Mouse (Mus musculus) heart, embryonic 12.5 days (tissue): ENCODE results near the gene Cd63. TPM values are rescaled to one million over a fixed set of nuclear protein-coding genes. Genes with fewer than 3 reads are reported as not detected.
A peak's percentile ranks its signal among the peaks of the same experiment; 100 is the strongest.

ENCODE experiments used
- ATAC-seq: fragments of 200-750 bp; cut with Nextera tagmentation; 2 replicates; pipeline ENCODE4 v1.8.0; 2017; ENCODE audit warnings: moderate TSS enrichment, moderate library complexity; ENCODE audit not compliant: insufficient number of reproducible peaks, low FRiP score
- H3K27ac ChIP-seq: fragments of 300-500 bp; sonication (generic); 2 replicates; pipeline ENCODE4 v1.5.1; 2016; ENCODE audit warnings: mild to moderate bottlenecking, moderate library complexity; ENCODE audit not compliant: poor library complexity, severe bottlenecking
- H3K27me3 ChIP-seq: fragments of 300-500 bp; sonication (generic); replicated peaks from 2 replicates; pipeline ENCODE4 v1.6.1; 2016; ENCODE audit warnings: mild to moderate bottlenecking, moderate library complexity
- H3K36me3 ChIP-seq: fragments of 300-500 bp; sonication (generic); 2 replicates; pipeline ENCODE4 v1.6.1; 2016; ENCODE audit warnings: mild to moderate bottlenecking, moderate library complexity
- H3K4me1 ChIP-seq: fragments of 300-500 bp; sonication (generic); replicated peaks from 2 replicates; pipeline ENCODE4 v1.6.1; 2016; ENCODE audit warnings: mild to moderate bottlenecking
- H3K4me2 ChIP-seq: fragments of 300-500 bp; sonication (generic); 2 replicates; pipeline ENCODE4 v1.6.1; 2016; ENCODE audit warnings: mild to moderate bottlenecking, moderate library complexity
- H3K4me3 ChIP-seq: fragments of 300-500 bp; sonication (generic); 2 replicates; pipeline ENCODE4 v1.5.1; 2016; ENCODE audit warnings: mild to moderate bottlenecking
- H3K9ac ChIP-seq: fragments of 300-500 bp; sonication (generic); 2 replicates; pipeline ENCODE4 v1.6.1; 2016; ENCODE audit warnings: mild to moderate bottlenecking, moderate library complexity
- H3K9me3 ChIP-seq: fragments of 300-500 bp; sonication (generic); replicated peaks from 2 replicates; pipeline ENCODE4 v1.6.1; 2016; ENCODE audit warnings: mild to moderate bottlenecking, moderate library complexity
- WGBS: fragments of 180-500 bp; shearing (Covaris S2); methylation state at CpG from one replicate; pipeline ENCODE4 v1.1.7; 2016; 5-methylcytosine and 5-hydroxymethylcytosine counted together
- polyA plus RNA-seq: library from polyadenylated mRNA; unstranded; fragments of >200 nt; fragmentation: Nextera tagmentation; extraction: Ambion mirVana; gene quantifications from 2 replicates; pipeline ENCODE4 v1.2.1, GENCODE M21; 2016

The Cd63 gene
- polyA plus RNA-seq, 1 experiment from 2014 or later: 358 TPM

DNA sequence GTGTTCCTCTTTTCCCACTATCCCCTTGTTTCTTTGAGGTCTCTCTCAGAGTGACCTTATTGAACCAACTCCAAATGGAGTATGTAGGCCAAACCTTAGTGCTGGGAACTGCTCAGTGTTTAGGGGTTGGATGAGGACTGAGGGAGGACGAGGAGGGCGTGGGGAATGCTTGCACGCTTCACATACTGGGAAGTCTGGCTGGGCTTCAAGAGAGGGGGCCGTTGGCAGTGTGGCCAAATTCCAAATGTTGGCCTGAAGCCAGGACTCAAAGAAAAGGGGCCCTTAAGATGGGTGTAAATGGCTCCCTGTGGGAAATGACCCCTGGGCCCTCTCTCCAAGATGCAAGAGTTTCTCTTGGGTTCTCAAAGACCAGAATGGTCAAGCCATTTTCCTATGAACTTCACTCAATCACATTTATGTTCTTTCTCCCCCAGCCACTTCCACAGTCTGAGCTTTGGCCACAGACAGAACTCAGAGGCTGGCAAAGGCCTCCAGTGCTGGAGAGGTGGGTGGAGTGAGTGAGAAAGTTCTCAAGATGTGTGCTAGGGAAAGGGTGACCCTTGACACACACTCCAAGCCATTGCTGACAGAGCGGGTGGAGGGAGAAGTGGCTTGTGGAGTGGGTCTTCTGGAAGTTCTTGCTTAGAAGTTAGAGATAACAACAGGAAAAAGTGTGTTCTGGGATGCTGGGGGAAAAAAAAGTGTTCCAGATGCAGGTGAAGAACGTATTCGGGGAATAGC lies 29.0 kb downstream of the Cd63 start:
- peaks cover 31% of the 10 kb centered on the region for H3K4me1 ChIP-seq
- H3K9ac ChIP-seq: no peak overlapping the region
- H3K27me3 ChIP-seq: peaks cover 30% of the 10 kb centered on the region
- 56% methylated on average over 7 of the region's 7 CpGs for WGBS
- no peak overlapping the region for H3K4me3 ChIP-seq
- no peaks in the 10 kb centered on the region for H3K9me3 ChIP-seq
- no peak overlapping the region for H3K27ac ChIP-seq
- no peak overlapping the region for H3K4me2 ChIP-seq
- no peaks in the 10 kb centered on the region for H3K36me3 ChIP-seq
- ATAC-seq: no peak

DNA sequence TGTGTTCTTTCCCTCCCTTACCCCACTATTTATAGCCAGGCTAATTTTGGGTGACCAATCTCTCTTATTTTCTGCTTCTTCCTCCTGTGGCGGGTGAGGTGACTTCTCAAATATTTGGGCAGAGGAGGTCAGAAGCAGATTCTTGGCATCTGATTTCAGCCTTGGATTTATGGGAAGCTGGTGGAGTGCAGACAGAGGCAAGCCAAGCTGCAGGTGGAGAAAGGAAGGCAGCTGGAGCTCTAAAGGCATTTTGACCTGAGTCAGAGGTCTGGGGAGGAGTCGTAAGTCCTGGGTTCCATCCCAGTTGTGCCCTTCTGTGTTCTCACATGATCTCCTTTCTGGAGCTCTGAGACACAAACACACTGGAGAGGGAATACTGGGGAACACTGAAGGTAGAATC lies 30.7 kb downstream of the Cd63 start:
- H3K4me2 ChIP-seq: no peak overlapping the region
- ATAC-seq: no peak
- H3K27me3 ChIP-seq: peaks cover 46% of the 10 kb centered on the region
- no peak overlapping the region for H3K4me3 ChIP-seq
- WGBS: 58% methylated on average over 2 of the region's 2 CpGs
- no peak overlapping the region for H3K9ac ChIP-seq
- H3K9me3 ChIP-seq: no peaks in the 10 kb centered on the region
- H3K27ac ChIP-seq: no peak overlapping the region
- H3K4me1 ChIP-seq: peaks cover 31% of the 10 kb centered on the region
- H3K36me3 ChIP-seq: no peaks in the 10 kb centered on the region

DNA sequence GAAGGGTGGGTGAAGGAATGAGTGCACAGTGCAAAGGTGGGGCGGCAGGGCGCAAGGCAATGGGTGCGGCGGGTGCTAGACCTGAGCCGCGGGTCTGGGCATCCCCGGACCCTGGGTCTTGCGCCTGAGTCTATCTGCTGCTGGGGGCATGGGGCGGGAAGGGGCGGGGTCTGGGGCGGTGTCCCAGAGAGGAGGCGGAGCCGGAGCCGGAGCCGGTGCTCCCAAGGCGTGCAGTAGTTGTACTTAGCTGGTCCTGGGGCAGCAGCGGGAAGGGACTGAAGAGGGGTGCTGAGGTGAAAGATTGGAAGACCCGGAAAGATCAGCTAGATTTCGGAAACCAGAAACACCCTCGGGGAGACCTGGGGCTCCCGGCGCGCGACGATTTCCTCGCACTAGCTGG lies 32.8 kb downstream of the Cd63 start, which contains the start of gene Itga7:
Gene Itga7 (plus strand): TSS at position 245 of the 400 bp plus-strand sequence.
- Histone ChIP-seq H3K4me1 (peaks cover 24% of the 10 kb centered on the region), H3K27ac (no peak within 1 kb of the TSS), H3K4me3 (peak within 1 kb of the TSS; percentile 49), H3K36me3 (no peaks in the 10 kb centered on the region), H3K4me2 (peak within 1 kb of the TSS; percentile 89), H3K9ac (peak within 1 kb of the TSS; percentile 42), H3K9me3 (no peaks in the 10 kb centered on the region), H3K27me3 (peaks cover 44% of the 10 kb centered on the region)
- ATAC-seq: peak; percentile 54; the same call in 1 of the 2 replicates
- under 1% methylated on average over 26 of the region's 26 CpGs for WGBS

DNA sequence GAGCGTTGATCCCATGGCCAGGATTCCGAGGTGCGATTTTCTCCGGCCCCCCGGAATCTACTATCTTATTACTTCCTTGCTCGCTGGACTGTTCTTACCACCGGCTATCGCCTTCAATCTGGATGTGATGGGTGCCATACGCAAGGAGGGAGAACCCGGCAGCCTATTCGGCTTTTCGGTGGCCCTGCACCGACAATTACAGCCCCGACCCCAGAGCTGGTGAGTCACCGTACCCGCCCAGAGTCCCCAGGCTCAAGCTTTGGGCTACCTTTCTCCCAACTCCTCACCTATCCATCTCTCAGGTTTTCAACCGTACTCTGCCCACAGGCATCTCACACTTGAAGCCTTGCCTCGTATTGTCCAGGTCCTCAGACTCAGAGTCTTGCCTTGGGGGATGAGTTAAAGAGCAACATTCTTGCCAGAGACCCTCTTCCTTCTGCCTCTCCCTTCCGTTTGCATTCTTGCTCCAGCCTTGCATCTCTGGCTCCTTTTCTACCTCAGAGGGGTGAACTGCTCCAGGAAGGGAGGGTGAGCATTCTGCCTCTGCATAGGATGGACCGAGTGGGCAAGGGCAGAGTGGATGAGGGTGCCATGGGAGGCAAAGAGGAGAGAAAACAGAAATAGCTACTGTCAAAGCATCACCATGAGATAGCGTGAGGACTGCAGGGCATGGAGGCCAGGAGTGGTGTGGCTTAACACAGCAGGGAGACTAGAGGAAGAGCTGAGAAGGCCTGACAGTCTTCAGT lies 33.4 kb downstream of the Cd63 start:
- Histone ChIP-seq H3K4me2 (peak overlapping the region; percentile 89), H3K4me3 (peak overlapping the region; percentile 49), H3K36me3 (no peaks in the 10 kb centered on the region), H3K27me3 (peaks cover 44% of the 10 kb centered on the region), H3K9ac (peak overlapping the region; percentile 42), H3K4me1 (peaks cover 23% of the 10 kb centered on the region), H3K9me3 (no peaks in the 10 kb centered on the region), H3K27ac (no peak overlapping the region)
- 4% methylated on average over 21 of the region's 21 CpGs for WGBS
- no peak for ATAC-seq

DNA sequence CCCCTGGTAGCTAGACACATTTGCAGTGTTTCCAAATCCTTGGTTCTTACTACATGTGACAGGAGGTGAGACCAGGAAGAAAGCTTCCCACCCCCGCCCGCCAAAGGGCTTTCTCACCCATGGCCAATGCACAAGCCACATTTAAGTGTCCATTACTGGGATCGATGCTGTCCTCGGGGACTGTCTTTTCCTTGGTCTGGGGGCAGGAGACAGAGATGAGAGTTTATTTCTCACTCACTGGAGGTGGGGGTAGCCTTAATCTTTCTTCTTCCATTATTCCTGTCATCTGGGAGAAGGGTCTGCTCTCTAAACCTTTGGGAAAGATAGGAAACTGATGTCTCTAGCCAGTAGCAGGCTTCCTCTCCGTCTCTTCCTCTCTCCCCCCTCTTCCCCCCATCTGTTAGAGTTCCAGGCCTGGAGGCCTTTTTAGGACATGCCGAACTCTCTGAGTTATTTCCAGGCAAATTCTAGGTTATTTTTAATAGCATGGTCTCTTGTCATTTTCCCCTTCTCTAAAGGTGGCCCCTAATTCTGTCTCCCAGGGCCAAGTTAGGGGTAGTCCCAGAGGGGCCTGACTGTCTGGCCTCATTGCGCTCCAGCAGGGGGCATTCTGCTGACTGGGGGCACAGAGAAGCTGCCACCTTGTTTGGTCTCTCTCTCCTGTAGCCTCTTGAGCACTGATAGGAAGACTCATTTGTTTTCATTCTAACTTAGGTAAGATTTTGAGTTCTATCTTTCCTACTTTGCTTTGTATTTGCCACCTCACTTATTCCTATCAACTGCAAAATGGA lies 34.4 kb downstream of the Cd63 start:
- H3K9ac ChIP-seq: no peak overlapping the region
- WGBS: 50% methylated on average over 7 of the region's 7 CpGs
- H3K27ac ChIP-seq: no peak overlapping the region
- H3K4me3 ChIP-seq: no peak overlapping the region
- no peaks in the 10 kb centered on the region for H3K36me3 ChIP-seq
- H3K9me3 ChIP-seq: no peaks in the 10 kb centered on the region
- H3K4me1 ChIP-seq: peaks cover 23% of the 10 kb centered on the region
- ATAC-seq: no peak
- H3K27me3 ChIP-seq: peaks cover 44% of the 10 kb centered on the region
- H3K4me2 ChIP-seq: peak overlapping the region; percentile 89; the same call in 1 of the 2 replicates

DNA sequence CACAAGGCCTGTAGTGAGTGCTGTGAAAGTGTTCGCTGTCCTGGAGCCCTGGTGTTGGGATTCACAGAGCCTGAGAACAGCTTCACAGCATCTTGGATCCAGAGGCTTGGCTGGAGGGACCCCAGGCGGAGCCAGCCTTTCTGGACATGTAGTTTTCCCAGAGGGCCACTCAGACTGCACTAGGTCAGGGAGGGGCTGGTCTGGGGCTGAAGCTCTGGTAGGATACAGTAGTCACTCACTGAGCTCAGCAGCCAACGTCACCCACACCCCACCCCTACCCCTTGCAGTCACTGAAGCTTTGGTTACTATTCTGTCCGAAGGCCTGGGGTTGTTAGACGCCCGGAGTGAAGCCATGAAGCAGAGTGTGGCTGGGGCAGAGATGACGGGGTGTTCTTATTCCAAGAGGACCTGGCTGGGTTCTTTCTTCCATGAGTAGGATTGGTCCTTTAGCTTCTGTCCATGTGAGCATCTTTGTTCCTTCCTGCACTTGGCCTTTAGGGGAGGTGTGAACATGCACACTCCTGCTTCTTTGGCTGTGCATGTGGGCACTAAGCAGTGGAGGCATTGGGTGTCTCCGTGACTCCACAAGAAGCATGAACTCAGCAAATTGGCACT lies 35.1 kb downstream of the Cd63 start:
- WGBS: 74% methylated on average over 8 of the region's 8 CpGs
- Histone ChIP-seq H3K4me1 (peaks cover 23% of the 10 kb centered on the region), H3K27ac (no peak overlapping the region), H3K4me3 (no peak overlapping the region), H3K9me3 (no peaks in the 10 kb centered on the region), H3K4me2 (no peak overlapping the region), H3K9ac (no peak overlapping the region), H3K36me3 (no peaks in the 10 kb centered on the region), H3K27me3 (peaks cover 38% of the 10 kb centered on the region)
- ATAC-seq: no peak

DNA sequence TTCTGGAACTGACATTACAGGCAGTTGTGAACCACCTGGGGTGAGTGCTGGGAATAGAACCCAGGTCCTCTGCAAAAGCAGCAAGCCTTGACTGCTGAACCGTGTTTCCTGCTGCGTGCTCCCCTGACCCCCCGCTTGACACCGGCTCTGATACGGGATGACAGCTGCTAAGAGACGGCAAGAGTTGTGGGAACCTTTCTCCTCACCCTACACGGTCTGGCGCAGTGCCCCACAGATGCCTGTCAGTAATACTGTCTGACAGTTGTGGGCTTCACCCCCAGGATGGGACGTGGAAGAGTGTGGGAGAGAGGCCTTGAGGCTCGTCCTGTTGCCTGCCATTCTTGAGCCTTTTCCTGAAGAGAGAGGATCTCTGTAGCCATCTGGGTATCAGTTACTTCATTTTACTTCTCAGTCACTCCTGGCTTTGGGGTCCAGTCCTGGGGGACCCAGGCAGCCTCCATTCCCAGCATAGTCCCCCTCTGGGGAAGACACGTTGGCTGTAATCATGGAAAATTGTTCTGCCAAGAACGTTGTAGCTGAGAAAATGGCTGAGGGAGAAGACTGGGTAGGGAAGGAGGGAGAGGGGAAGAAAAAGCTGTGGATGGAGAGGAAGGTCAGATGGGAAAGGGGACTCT lies 37.1 kb downstream of the Cd63 start:
- Histone ChIP-seq H3K27ac (no peak overlapping the region), H3K36me3 (no peaks in the 10 kb centered on the region), H3K27me3 (peaks cover 36% of the 10 kb centered on the region), H3K9ac (no peak overlapping the region), H3K4me1 (peaks cover 17% of the 10 kb centered on the region), H3K4me2 (no peak overlapping the region), H3K4me3 (no peak overlapping the region), H3K9me3 (no peaks in the 10 kb centered on the region)
- WGBS: 58% methylated on average over 12 of the region's 12 CpGs
- ATAC-seq: no peak

DNA sequence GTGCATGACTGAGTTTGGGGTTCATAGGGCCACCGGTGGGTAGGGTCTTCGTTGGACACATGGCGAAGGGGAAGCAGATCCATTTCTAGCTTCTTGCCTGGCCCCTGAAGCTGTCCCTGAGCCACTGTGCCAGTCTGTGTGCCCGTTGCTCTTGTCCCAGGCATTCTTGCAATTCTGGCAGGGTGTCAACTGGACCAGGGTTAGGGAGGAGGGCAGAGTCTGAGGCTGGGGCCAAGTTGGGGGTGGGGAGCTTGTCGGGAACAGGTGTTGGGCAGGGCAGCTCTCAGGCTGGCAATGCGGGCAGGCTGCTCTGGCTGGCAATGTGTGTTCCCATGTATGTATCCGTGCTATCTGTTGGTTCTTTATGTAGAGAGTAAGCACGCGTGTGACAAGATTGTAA lies 37.7 kb downstream of the Cd63 start:
- peaks cover 32% of the 10 kb centered on the region for H3K27me3 ChIP-seq
- H3K9me3 ChIP-seq: no peaks in the 10 kb centered on the region
- peaks cover 12% of the 10 kb centered on the region for H3K4me1 ChIP-seq
- H3K4me3 ChIP-seq: no peak overlapping the region
- no peaks in the 10 kb centered on the region for H3K36me3 ChIP-seq
- H3K27ac ChIP-seq: no peak overlapping the region
- no peak for ATAC-seq
- H3K9ac ChIP-seq: no peak overlapping the region
- no peak overlapping the region for H3K4me2 ChIP-seq
- 77% methylated on average over 9 of the region's 9 CpGs for WGBS

DNA sequence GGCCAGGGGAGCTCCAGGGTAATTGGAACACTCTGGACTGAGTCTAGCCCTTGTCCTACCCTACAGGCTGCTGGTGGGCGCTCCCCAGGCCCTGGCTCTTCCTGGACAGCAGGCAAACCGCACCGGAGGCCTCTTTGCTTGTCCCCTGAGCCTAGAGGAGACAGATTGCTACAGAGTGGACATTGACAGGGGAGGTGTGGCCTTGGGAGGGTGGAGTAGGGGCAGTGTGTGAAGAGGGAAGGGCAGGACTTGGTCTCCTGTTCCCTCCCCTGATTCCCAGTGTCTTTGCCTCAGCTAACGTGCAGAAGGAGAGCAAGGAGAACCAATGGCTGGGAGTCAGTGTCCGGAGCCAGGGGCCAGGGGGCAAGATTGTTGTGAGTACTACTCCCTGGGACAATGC lies 38.2 kb downstream of the Cd63 start:
- no peak overlapping the region for H3K4me3 ChIP-seq
- WGBS: 53% methylated on average over 5 of the region's 5 CpGs

DNA sequence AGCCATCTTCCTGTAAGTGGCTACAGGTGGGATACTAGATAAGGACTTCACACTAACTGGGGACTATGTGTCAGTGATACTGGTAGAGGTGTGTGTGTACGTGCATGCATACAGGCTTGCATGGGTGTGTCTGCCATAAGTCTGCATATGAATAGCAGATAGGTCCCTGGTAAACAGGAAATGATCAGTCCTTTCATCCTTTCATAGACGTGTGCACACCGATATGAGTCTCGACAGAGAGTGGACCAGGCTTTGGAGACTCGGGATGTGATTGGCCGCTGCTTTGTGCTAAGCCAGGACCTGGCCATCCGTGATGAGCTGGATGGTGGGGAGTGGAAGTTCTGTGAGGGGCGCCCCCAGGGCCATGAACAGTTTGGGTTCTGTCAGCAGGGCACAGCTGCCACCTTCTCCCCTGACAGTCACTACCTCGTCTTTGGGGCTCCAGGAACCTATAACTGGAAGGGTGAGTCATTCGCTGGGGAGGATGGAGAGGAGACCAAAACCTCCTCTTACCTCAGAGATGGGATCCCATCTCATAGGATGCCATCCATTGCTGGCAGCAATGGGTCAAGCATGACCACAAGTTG lies 39.8 kb downstream of the Cd63 start:
- Histone ChIP-seq H3K4me3 (no peak overlapping the region), H3K4me1 (no peaks in the 10 kb centered on the region), H3K27me3 (peaks cover 14% of the 10 kb centered on the region), H3K9me3 (no peaks in the 10 kb centered on the region), H3K36me3 (no peaks in the 10 kb centered on the region), H3K9ac (no peak overlapping the region), H3K4me2 (no peak overlapping the region), H3K27ac (no peak overlapping the region)
- WGBS: 74% methylated on average over 10 of the region's 10 CpGs
- no peak for ATAC-seq

More for the DNA sequence above, 38.2 kb downstream of the Cd63 start:
- peaks cover 9% of the 10 kb centered on the region for H3K4me1 ChIP-seq
- peaks cover 30% of the 10 kb centered on the region for H3K27me3 ChIP-seq
- no peak overlapping the region for H3K4me2 ChIP-seq
- H3K27ac ChIP-seq: no peak overlapping the region
- no peak for ATAC-seq
- no peaks in the 10 kb centered on the region for H3K36me3 ChIP-seq
- H3K9me3 ChIP-seq: no peaks in the 10 kb centered on the region
- H3K9ac ChIP-seq: no peak overlapping the region
